Mouse (Mus musculus) right cerebral cortex, adult 2 months (tissue): ENCODE measurements around the gene Ube2cbp.

Experiments used
- DNase-seq, 2 experiments: peaks; one replicate each; pipeline ENCODE4 v3.0.0; 2021 to 2022; ENCODE audit warnings: low spot score in 2 of 2

Ube2cbp gene

GRCm38 (mm10) chr9:86464151-86465105, at the start of gene Ube2cbp:
Ube2cbp (minus strand) TSS chr9:86464950.
- peak; percentile 88 to 90 for DNase-seq

- no peak for DNase-seq
Observed at GRCm38 (mm10) chr9:86514390-86514789, 49.6 kb upstream of the Ube2cbp start.

GRCm38 (mm10) chr9:86513733-86514132, 49.0 kb upstream of the Ube2cbp start:
- no peak for DNase-seq

GRCm38 (mm10) chr9:86507437-86507836, 42.7 kb upstream of the Ube2cbp start:
- DNase-seq, result no peak

- DNase-seq, result no peak
Observed at GRCm38 (mm10) chr9:86499083-86499482, 34.3 kb upstream of the Ube2cbp start.

GRCm38 (mm10) chr9:86496261-86496660, 31.5 kb upstream of the Ube2cbp start:
- DNase-seq, result peak in 1 of 2 experiments; percentile 16

- no peak for DNase-seq
Observed at GRCm38 (mm10) chr9:86491740-86492139, 27.0 kb upstream of the Ube2cbp start.

- DNase-seq, result no peak
Observed at GRCm38 (mm10) chr9:86482236-86482635, 17.5 kb upstream of the Ube2cbp start.

GRCm38 (mm10) chr9:86478414-86479093, 13.8 kb upstream of the Ube2cbp start:
- no peak for DNase-seq

- no peak for DNase-seq
Observed at GRCm38 (mm10) chr9:86476763-86477162, 12.0 kb upstream of the Ube2cbp start.

- DNase-seq, result no peak
Observed at GRCm38 (mm10) chr9:86475956-86476355, 11.2 kb upstream of the Ube2cbp start.

- peak; percentile 87 to 89 for DNase-seq
Observed at GRCm38 (mm10) chr9:86466990-86467870, 2.5 kb upstream of the Ube2cbp start, which contains the start of gene Dop1a. Dop1a (plus strand) TSS chr9:86467154.

- no peak for DNase-seq
Observed at GRCm38 (mm10) chr9:86453626-86454025, 11.1 kb downstream of the Ube2cbp start.

GRCm38 (mm10) chr9:86451617-86452016, 13.1 kb downstream of the Ube2cbp start:
- DNase-seq, result peak; percentile 73 to 84

- DNase-seq, result peak; percentile 46 to 53
Observed at GRCm38 (mm10) chr9:86451094-86451493, 13.7 kb downstream of the Ube2cbp start.

- peak; percentile 82 to 90 for DNase-seq
Observed at GRCm38 (mm10) chr9:86449581-86449980, 15.2 kb downstream of the Ube2cbp start.

- DNase-seq, result no peak
Observed at GRCm38 (mm10) chr9:86447431-86447830, 17.3 kb downstream of the Ube2cbp start.

GRCm38 (mm10) chr9:86446847-86447246, 17.9 kb downstream of the Ube2cbp start:
- DNase-seq, result no peak

- DNase-seq, result no peak
Observed at GRCm38 (mm10) chr9:86442248-86442647, 22.5 kb downstream of the Ube2cbp start.

- no peak for DNase-seq
Observed at GRCm38 (mm10) chr9:86438337-86439009, 26.3 kb downstream of the Ube2cbp start.

GRCm38 (mm10) chr9:86436608-86437007, 28.1 kb downstream of the Ube2cbp start:
- DNase-seq, result no peak
